Mouse (Mus musculus): ENCODE data around the gene Epyc. TPM values are rescaled to one million over a fixed set of nuclear protein-coding genes. Genes with fewer than 3 reads are reported as not detected.

Epyc gene
- not detected in 2 replicates for total RNA-seq (2017)

- no peak for ATAC-seq (replicated peaks; ENCODE audit: low read depth, poor library complexity, severe bottlenecking)
Observed at GRCm38 (mm10) chr10:97643768-97644167, at the start of gene Epyc. Epyc (plus strand) TSS chr10:97644068.

- no peak for ATAC-seq (replicated peaks; ENCODE audit: low read depth, poor library complexity, severe bottlenecking)
Observed at GRCm38 (mm10) chr10:97595680-97596079, 48.2 kb upstream of the Epyc start.

- no peak for ATAC-seq (replicated peaks; ENCODE audit: low read depth, poor library complexity, severe bottlenecking)
Observed at GRCm38 (mm10) chr10:97601744-97602143, 42.1 kb upstream of the Epyc start.

GRCm38 (mm10) chr10:97603256-97603655 lies 40.6 kb upstream of the Epyc start:
- ATAC-seq (replicated peaks; ENCODE audit: low read depth, poor library complexity, severe bottlenecking): no peak

- ATAC-seq (replicated peaks; ENCODE audit: low read depth, poor library complexity, severe bottlenecking): no peak
Observed at GRCm38 (mm10) chr10:97606579-97606978, 37.3 kb upstream of the Epyc start, which contains the start of gene Kera. Kera (plus strand) TSS chr10:97606879.

- ATAC-seq (replicated peaks; ENCODE audit: low read depth, poor library complexity, severe bottlenecking): no peak
Observed at GRCm38 (mm10) chr10:97622328-97622727, 21.5 kb upstream of the Epyc start.

- ATAC-seq (replicated peaks; ENCODE audit: low read depth, poor library complexity, severe bottlenecking): no peak
Observed at GRCm38 (mm10) chr10:97624381-97624780, 19.5 kb upstream of the Epyc start.

GRCm38 (mm10) chr10:97625116-97625515 lies 18.8 kb upstream of the Epyc start:
- no peak for ATAC-seq (replicated peaks; ENCODE audit: low read depth, poor library complexity, severe bottlenecking)

- ATAC-seq (replicated peaks; ENCODE audit: low read depth, poor library complexity, severe bottlenecking): no peak
Observed at GRCm38 (mm10) chr10:97626543-97626942, 17.3 kb upstream of the Epyc start.

GRCm38 (mm10) chr10:97631061-97631460 lies 12.8 kb upstream of the Epyc start:
- no peak for ATAC-seq (replicated peaks; ENCODE audit: low read depth, poor library complexity, severe bottlenecking)

- no peak for ATAC-seq (replicated peaks; ENCODE audit: low read depth, poor library complexity, severe bottlenecking)
Observed at GRCm38 (mm10) chr10:97641926-97642325, 1.9 kb upstream of the Epyc start.

GRCm38 (mm10) chr10:97650334-97650733 lies 6.5 kb downstream of the Epyc start:
- no peak for ATAC-seq (replicated peaks; ENCODE audit: low read depth, poor library complexity, severe bottlenecking)

- no peak for ATAC-seq (replicated peaks; ENCODE audit: low read depth, poor library complexity, severe bottlenecking)
Observed at GRCm38 (mm10) chr10:97659489-97659888, 15.6 kb downstream of the Epyc start.

GRCm38 (mm10) chr10:97668656-97669055 lies 24.8 kb downstream of the Epyc start:
- no peak for ATAC-seq (replicated peaks; ENCODE audit: low read depth, poor library complexity, severe bottlenecking)

- no peak for ATAC-seq (replicated peaks; ENCODE audit: low read depth, poor library complexity, severe bottlenecking)
Observed at GRCm38 (mm10) chr10:97670202-97670601, 26.3 kb downstream of the Epyc start.

- no peak for ATAC-seq (replicated peaks; ENCODE audit: low read depth, poor library complexity, severe bottlenecking)
Observed at GRCm38 (mm10) chr10:97673239-97673638, 29.4 kb downstream of the Epyc start.

- no peak for ATAC-seq (replicated peaks; ENCODE audit: low read depth, poor library complexity, severe bottlenecking)
Observed at GRCm38 (mm10) chr10:97682981-97683380, 39.1 kb downstream of the Epyc start.

- no peak for ATAC-seq (replicated peaks; ENCODE audit: low read depth, poor library complexity, severe bottlenecking)
Observed at GRCm38 (mm10) chr10:97687198-97687597, 43.3 kb downstream of the Epyc start.

GRCm38 (mm10) chr10:97689425-97689824 lies 45.6 kb downstream of the Epyc start:
- no peak for ATAC-seq (replicated peaks; ENCODE audit: low read depth, poor library complexity, severe bottlenecking)

GRCm38 (mm10) chr10:97692913-97693312 lies 49.0 kb downstream of the Epyc start, which contains the start of gene Ccer1:
Ccer1 (plus strand) TSS chr10:97693059.
- no peak for ATAC-seq (replicated peaks; ENCODE audit: low read depth, poor library complexity, severe bottlenecking)

GRCm38 (mm10) chr10:97693398-97694135 lies 49.7 kb downstream of the Epyc start:
- ATAC-seq (replicated peaks; ENCODE audit: low read depth, poor library complexity, severe bottlenecking): no peak

GRCm38 (mm10) chr10:97702321-97702720 lies 58.5 kb downstream of the Epyc start:
- no peak for ATAC-seq (replicated peaks; ENCODE audit: low read depth, poor library complexity, severe bottlenecking)

Measured in common myeloid progenitor, adult 5-6 weeks (primary cell).